Mouse (Mus musculus) ES-E14 (cell line): Measurements from ENCODE around the gene Usp50. TPM values are rescaled to one million over a fixed set of nuclear protein-coding genes. Genes with fewer than 3 reads are reported as not detected.

Experiments used
- DNase-seq: peaks from one replicate; pipeline ENCODE4 v3.0.0-alpha.2; 2013; ENCODE audit warnings: low read depth, low spot score
- H3K27ac ChIP-seq: 2 replicates; pipeline ENCODE4 v1.5.1; 2012; ENCODE audit warnings: low read depth, mild to moderate bottlenecking, low read length, moderate library complexity, mixed read lengths; ENCODE audit not compliant: poor library complexity, insufficient read depth, severe bottlenecking
- H3K36me3 ChIP-seq: 2 replicates; pipeline ENCODE4 v1.6.1; 2012; ENCODE audit warnings: mild to moderate bottlenecking, low read length, moderate library complexity, mixed read lengths; ENCODE audit not compliant: control insufficient read depth, poor library complexity, insufficient read depth, severe bottlenecking
- H3K4me1 ChIP-seq, 2 experiments: fragments of 150-350 bp in 1 of 2; sonication (generic) in 1 of 2; 2 replicates each; pipeline ENCODE4 v1.6.1; 2012; ENCODE audit warnings: low read length in 2 of 2, mild to moderate bottlenecking in 1 of 2, mixed read lengths in 1 of 2; ENCODE audit not compliant: control insufficient read depth in 2 of 2, insufficient read depth in 2 of 2, poor library complexity in 1 of 2
- H3K4me3 ChIP-seq, 2 experiments: fragments of 150-350 bp in 1 of 2; sonication (generic) in 1 of 2; 2 replicates each; pipeline ENCODE4 v1.5.1; 2012; ENCODE audit warnings: low read length in 2 of 2, low read depth in 1 of 2, mild to moderate bottlenecking in 1 of 2, mixed read lengths in 1 of 2; ENCODE audit not compliant: insufficient read depth in 1 of 2, poor library complexity in 1 of 2, severe bottlenecking in 1 of 2
- H3K9ac ChIP-seq: 2 replicates; pipeline ENCODE4 v1.6.1; 2012; ENCODE audit warnings: low read depth, mild to moderate bottlenecking, low read length, mixed read lengths; ENCODE audit not compliant: poor library complexity, insufficient read depth, severe bottlenecking
- H3K9me3 ChIP-seq: fragments of 150-350 bp; sonication (generic); 2 replicates; pipeline ENCODE4 v1.6.1; 2012; ENCODE audit warnings: low read depth, mild to moderate bottlenecking, low read length; ENCODE audit not compliant: control insufficient read depth, insufficient read depth
- CHD2 ChIP-seq: IDR thresholded peaks from 2 replicates; pipeline ENCODE4 v1.6.1; 2014; ENCODE audit warnings: mild to moderate bottlenecking, low read depth, low read length, inconsistent platforms
- HCFC1 ChIP-seq: IDR thresholded peaks from 2 replicates; pipeline ENCODE4 v1.6.1; 2012; ENCODE audit warnings: low read length, inconsistent platforms, borderline replicate concordance; ENCODE audit not compliant: insufficient read depth
- MAFK ChIP-seq: IDR thresholded peaks from 2 replicates; pipeline ENCODE4 v1.6.1; 2014; ENCODE audit warnings: mild to moderate bottlenecking, low read depth, low read length, inconsistent platforms; ENCODE audit not compliant: insufficient read depth
- ZC3H11A ChIP-seq: IDR thresholded peaks from 2 replicates; pipeline ENCODE4 v1.6.1; 2012; ENCODE audit warnings: low read depth, mild to moderate bottlenecking, inconsistent platforms, low read length, borderline replicate concordance
- ZNF384 ChIP-seq: IDR thresholded peaks from 2 replicates; pipeline ENCODE4 v1.6.1; 2012; ENCODE audit warnings: low read depth, low read length, inconsistent platforms
- in situ Hi-C, 2 experiments: fragments of 600-800 bp; cut with MboI; formaldehyde crosslinking; loops; one replicate each; pipeline ENCODE4 v1.15.1; 2025; ENCODE audit warnings: low sequenced_read_pairs in 2 of 2, inconsistent platforms in 1 of 2; ENCODE audit not compliant: unreplicated experiment in 2 of 2
- total RNA-seq: library from RNA; depleted of rRNA; stranded (reverse); fragments of 300-350 nt; gene quantifications from 2 replicates; pipeline ENCODE4 v1.2.3, GENCODE M21; 2012; rRNA removed

The Usp50 gene
- total RNA-seq, 1 experiment, result 3.4 TPM

DNA sequence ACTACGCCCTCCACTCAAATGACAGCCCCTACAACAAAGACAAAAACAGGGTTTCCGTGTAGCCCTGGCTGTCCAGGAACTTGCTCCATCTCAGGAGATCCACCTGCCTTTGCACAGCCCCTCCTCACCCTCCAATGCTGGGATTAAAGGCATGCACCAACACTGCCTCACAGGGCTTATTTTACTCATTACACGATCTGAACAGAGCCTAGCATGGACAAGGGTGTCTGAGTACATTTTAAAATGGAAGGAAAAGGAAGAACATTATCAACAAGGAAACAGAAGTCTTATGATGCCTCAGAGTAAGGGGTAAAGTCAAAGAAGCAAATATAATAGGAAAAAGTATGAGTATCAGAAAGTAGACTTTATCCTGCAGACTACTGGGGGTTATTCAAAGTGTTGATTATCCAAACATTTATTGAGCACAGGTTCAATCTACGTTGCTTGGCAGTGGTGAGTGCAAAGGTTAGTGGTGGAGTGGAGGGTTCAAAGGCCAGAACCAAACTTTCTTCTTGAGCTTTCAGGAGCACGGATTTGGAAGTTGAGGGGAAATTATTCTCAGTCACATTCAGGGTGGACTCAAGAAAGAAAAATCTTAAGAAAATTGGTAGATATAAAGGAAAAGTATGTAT, 114.5 kb downstream of the Usp50 start:
- Histone ChIP-seq H3K36me3 (no peaks in the 10 kb centered on the region), H3K4me1 (peaks cover 2 to 3% of the 10 kb centered on the region in 2 experiments; a peak in 3 of 4 replicates), H3K9ac (no peak overlapping the region), H3K4me3 (no peak overlapping the region), H3K27ac (no peak overlapping the region), H3K9me3 (no peaks in the 10 kb centered on the region)
- in situ Hi-C loops, result no loop called here
- TF ChIP-seq ZC3H11A (no peak), MAFK (no peak), ZNF384 (no peak), HCFC1 (no peak), CHD2 (no peak)
- DNase-seq, result no peak

DNA sequence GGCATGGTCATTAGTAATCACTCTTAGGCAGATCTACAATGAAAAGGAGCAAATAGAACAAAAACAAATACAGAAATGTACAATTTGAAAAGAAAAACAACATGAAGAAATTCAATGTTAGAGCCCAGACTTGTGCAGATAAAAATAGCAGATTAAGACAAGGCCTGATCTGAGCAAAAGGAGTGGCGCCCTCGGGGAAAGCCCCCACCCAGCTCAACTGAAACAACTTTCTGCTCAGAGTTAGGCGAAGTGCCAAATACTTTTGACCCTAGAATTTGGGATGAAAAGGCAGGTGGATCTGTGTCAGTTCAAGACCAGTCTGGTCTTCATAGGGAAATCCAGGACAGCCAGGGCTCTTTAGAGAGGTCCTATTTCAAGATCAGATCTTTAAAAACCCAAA, 117.3 kb downstream of the Usp50 start:
- in situ Hi-C loops, result no loop called here
- H3K9ac ChIP-seq, result no peak overlapping the region
- no peak overlapping the region for H3K27ac ChIP-seq
- DNase-seq, result no peak
- no peak overlapping the region for H3K4me3 ChIP-seq
- no peaks in the 10 kb centered on the region for H3K9me3 ChIP-seq
- TF ChIP-seq ZC3H11A (no peak), CHD2 (no peak), HCFC1 (no peak), MAFK (no peak), ZNF384 (no peak)
- no peaks in the 10 kb centered on the region; a peak in 1 of 4 replicates for H3K4me1 ChIP-seq
- H3K36me3 ChIP-seq, result no peaks in the 10 kb centered on the region

DNA sequence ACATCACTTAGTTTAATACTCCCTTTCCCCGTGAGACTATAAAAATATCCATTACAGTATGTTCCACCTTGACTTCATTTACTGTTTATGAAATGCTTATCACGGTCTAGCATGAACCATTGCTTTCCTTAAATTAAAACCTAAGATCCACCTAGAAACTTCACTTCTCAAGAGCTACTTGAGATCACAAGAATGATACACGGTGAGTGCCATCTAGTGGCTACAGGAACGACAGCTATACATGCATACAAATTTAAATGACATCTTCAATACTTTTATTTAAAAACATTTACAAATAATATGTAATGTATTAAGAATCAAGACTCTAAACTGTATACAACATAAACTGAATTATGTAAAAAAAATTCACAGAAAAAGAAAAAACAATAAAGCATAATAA, 119.8 kb downstream of the Usp50 start:
- in situ Hi-C loops, result loop anchor here in 1 of 2 experiments (5.0 kb wide), 1 partner anchor 71 kb away; no protein-coding TSS in a partner anchor

More for the DNA sequence above, 119.8 kb downstream of the Usp50 start:
- no peak overlapping the region for H3K9ac ChIP-seq
- no peaks in the 10 kb centered on the region for H3K36me3 ChIP-seq
- no peak for DNase-seq
- H3K4me1 ChIP-seq, result no peaks in the 10 kb centered on the region; a peak in 1 of 4 replicates
- no peak overlapping the region for H3K4me3 ChIP-seq
- H3K9me3 ChIP-seq, result no peaks in the 10 kb centered on the region
- TF ChIP-seq CHD2, result no peak
- no peak for TF ChIP-seq ZNF384
- TF ChIP-seq MAFK, result no peak
- no peak for TF ChIP-seq ZC3H11A
- no peak for TF ChIP-seq HCFC1
- no peak overlapping the region for H3K27ac ChIP-seq

Other genes with a start within 250 kb of the Usp50 start
- 51.3 and 121 TPM in 2 replicates for gene Slc27a2, start 231.1 kb downstream of the Usp50 start, total RNA-seq
- gene Hdc, start 164.2 kb downstream of the Usp50 start, total RNA-seq, result 1.4 and 1.7 TPM in 2 replicates
- 19.0 and 21.8 TPM in 2 replicates for gene Gabpb1, start 107.1 kb downstream of the Usp50 start, total RNA-seq
- gene Usp8, start 76.1 kb downstream of the Usp50 start, total RNA-seq, result 30.5 and 34.6 TPM in 2 replicates
- gene Trpm7, start 92.8 kb upstream of the Usp50 start, total RNA-seq, result 45.1 and 47.1 TPM in 2 replicates
- 15.2 and 18.3 TPM in 2 replicates for gene Sppl2a, start 149.8 kb upstream of the Usp50 start, total RNA-seq
- 11.4 and 14.4 TPM in 2 replicates for gene Ap4e1, start 225.2 kb upstream of the Usp50 start, total RNA-seq